Mouse (Mus musculus): ENCODE results near the gene Katnal1. TPM values are rescaled to one million over a fixed set of nuclear protein-coding genes. Genes with fewer than 3 reads are reported as not detected.

The Katnal1 gene
- polyA plus RNA-seq, 1 experiment: 3.0 TPM

DNA sequence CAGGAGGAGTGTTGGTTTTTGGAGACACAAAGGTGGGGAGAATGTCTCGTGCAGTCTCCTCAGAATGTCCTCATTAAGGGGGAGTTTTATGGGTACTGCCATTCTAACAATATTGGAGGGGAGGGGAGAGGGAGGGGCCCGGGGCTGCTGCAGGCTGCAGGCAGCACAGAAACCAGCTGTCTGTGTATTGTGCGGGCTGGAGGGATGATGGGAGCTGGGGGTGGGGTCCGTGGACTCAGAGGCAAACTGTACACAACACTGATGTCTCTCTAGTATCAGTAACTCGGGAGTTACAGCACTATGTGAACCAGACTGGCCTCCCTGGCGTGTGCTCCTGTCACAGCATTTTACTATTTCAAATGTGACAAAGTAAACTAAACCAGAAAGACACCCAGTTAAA is 5.3 kb upstream of the Katnal1 start:
- Histone ChIP-seq H3K27me3 (replicated peaks) (peaks cover 8% of the 10 kb centered on the region), H3K36me3 (replicated peaks; ENCODE audit: low read length) (no peaks in the 10 kb centered on the region), H3K9me3 (peaks cover 27% of the 10 kb centered on the region), H3K4me1 (no peaks in the 10 kb centered on the region; the same call in none of the 2 replicates), H3K4me3 (replicated peaks) (no peak overlapping the region)
- no peak for TF ChIP-seq FLI1 (IDR thresholded peaks at IDR 0.05; ENCODE audit: low read length)
- TF ChIP-seq GATA1 (IDR thresholded peaks at IDR 0.05; ENCODE audit: borderline replicate concordance, low read length): no peak

DNA sequence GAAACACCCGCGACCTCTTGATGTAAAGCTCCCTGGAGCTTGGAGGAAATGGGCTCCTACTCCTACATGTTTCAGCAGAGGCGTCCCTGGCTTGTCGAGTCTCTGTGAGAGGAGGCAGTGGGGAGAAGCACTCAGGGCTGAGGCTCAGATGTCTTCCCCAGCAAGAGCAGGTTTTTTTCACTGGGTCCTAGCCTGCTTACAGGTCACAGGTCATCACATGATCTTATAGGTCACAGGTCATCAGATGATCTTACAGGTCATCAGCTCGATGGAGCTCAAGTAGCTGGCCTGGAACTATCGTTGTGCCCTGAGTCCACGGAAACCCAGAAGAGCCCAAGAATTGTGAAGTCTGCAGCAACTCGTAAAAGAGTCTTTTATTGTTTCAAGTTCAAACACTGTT is 4.6 kb upstream of the Katnal1 start:
- peaks cover 27% of the 10 kb centered on the region for H3K9me3 ChIP-seq
- H3K27me3 ChIP-seq (replicated peaks): peaks cover 6% of the 10 kb centered on the region
- H3K36me3 ChIP-seq (replicated peaks; ENCODE audit: low read length): no peaks in the 10 kb centered on the region
- TF ChIP-seq FLI1 (IDR thresholded peaks at IDR 0.05; ENCODE audit: low read length): no peak
- TF ChIP-seq GATA1 (IDR thresholded peaks at IDR 0.05; ENCODE audit: borderline replicate concordance, low read length): no peak
- no peak overlapping the region for H3K4me3 ChIP-seq (replicated peaks)
- H3K4me1 ChIP-seq: peaks cover 6% of the 10 kb centered on the region

DNA sequence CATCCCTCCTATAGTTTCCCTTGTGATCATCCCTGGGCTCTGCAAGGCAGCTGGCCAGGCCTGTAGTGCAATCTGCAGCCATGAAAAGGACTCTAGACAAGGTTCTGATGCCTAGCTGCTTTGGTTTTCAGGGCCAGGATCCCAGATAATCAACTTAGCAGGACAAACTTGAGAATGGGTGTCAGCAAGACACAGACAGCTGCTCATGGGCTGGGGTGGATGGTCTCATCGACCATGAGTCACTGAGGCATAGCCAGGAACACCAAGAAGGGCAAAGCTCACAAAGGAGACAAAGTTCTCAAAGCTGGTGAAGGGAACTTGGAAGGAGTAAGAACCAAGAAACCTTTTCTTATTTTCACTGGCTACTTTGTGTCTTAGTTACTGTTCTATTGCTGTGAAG is 2.2 kb upstream of the Katnal1 start:
- H3K9me3 ChIP-seq: peaks cover 18% of the 10 kb centered on the region
- no peak overlapping the region for H3K4me3 ChIP-seq (replicated peaks)
- H3K4me1 ChIP-seq: peaks cover 25% of the 10 kb centered on the region
- TF ChIP-seq FLI1 (IDR thresholded peaks at IDR 0.05; ENCODE audit: low read length): no peak
- TF ChIP-seq GATA1 (IDR thresholded peaks at IDR 0.05; ENCODE audit: borderline replicate concordance, low read length): no peak
- H3K27me3 ChIP-seq (replicated peaks): peaks cover 2% of the 10 kb centered on the region
- peaks cover 8% of the 10 kb centered on the region for H3K36me3 ChIP-seq (replicated peaks; ENCODE audit: low read length)

DNA sequence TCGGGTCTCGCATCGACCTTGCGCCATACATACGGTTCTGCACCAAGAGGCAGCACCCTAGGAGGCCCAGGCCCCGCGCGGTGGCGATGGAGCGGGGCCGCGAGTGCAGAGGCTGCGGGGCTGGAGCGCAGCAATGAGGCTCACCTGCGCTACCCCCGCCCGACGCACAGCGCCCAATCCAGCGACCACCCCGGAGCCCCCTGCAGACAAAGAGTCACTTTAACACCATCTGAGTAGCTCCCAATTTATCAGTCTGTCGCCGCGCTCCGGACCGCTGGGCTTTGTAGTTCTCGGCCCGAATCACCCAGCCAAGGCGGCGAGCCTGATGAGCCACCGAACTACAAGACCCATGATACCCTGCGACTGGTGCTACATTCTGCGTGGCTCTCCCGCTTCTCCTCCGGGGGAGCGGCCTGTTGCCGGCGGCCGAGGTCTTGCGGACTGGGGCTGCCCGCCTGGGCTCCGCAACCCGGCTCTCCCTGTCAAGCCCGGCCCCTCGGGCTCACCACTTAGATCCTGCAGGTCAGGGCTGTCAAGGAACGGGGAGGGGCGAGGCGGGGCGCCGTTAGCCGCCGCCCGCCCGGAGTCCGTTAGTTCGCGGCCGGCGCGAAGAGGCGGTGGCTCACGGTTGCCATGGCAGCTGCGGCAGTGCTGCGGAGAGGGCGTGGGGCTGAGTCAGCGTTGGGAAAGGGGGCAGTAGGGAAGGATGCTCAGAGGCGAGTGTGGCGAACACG is 571 bp downstream of the Katnal1 start:
- H3K4me3 ChIP-seq (replicated peaks): peak overlapping the region; percentile 99
- H3K36me3 ChIP-seq (replicated peaks; ENCODE audit: low read length): peaks cover 26% of the 10 kb centered on the region
- peaks cover 29% of the 10 kb centered on the region for H3K4me1 ChIP-seq
- no peaks in the 10 kb centered on the region for H3K27me3 ChIP-seq (replicated peaks)
- TF ChIP-seq GATA1 (IDR thresholded peaks at IDR 0.05; ENCODE audit: borderline replicate concordance, low read length) (no peak), FLI1 (IDR thresholded peaks at IDR 0.05; ENCODE audit: low read length) (no peak)
- peaks cover 22% of the 10 kb centered on the region for H3K9me3 ChIP-seq

DNA sequence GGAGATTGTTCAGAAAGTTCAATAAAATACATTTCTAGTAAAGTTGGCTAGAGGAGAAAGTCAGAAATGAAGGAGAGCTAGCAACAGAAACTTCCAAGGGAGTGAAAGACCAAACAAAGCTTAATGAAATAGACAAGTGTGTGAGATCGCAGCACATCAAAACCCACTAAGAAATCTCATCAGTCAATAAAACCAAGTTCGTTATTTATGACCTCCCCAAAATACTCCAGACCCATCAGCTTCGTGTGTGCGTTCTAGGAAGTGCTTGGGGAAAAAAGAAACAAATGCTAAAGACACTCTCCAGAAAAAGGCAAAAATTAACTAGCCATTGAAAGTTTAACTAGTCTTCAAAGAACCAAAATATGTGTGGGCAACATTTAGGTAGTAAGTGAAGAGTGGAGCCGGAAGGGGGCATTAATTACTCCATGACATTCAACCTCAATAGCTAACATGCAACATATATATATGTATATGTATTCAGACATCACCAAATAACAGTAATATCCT is 1.4 kb downstream of the Katnal1 start:
- Histone ChIP-seq H3K27me3 (replicated peaks) (no peaks in the 10 kb centered on the region), H3K36me3 (replicated peaks; ENCODE audit: low read length) (peaks cover 26% of the 10 kb centered on the region), H3K9me3 (peaks cover 22% of the 10 kb centered on the region), H3K4me1 (peaks cover 33% of the 10 kb centered on the region), H3K4me3 (replicated peaks) (peak overlapping the region; percentile 99)
- no peak for TF ChIP-seq FLI1 (IDR thresholded peaks at IDR 0.05; ENCODE audit: low read length)

DNA sequence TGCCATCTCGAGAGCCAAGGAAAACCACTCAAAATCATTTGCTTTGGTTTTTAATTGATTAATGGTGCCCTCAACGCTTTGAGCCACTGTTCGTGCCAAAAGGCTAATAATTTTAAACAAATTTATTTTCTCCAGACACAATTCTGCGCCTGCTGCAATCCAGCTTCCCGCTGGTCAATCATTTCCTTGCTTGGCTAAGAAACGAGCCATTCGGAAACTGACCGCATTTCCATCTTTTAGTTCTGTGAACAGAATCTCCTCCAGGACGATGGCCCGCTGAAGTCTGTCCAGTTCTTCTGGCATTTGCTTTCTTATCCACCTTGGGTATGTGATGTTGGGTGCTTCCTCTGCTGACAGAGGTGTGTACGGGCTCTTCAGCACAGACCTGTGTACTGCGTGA is 4.5 kb downstream of the Katnal1 start:
- Histone ChIP-seq H3K36me3 (replicated peaks; ENCODE audit: low read length) (peaks cover 36% of the 10 kb centered on the region), H3K4me3 (replicated peaks) (no peak overlapping the region), H3K4me1 (peaks cover 38% of the 10 kb centered on the region), H3K9me3 (peaks cover 11% of the 10 kb centered on the region), H3K27me3 (replicated peaks) (no peaks in the 10 kb centered on the region)
- TF ChIP-seq GATA1 (IDR thresholded peaks at IDR 0.05; ENCODE audit: borderline replicate concordance, low read length): no peak
- no peak for TF ChIP-seq FLI1 (IDR thresholded peaks at IDR 0.05; ENCODE audit: low read length)

DNA sequence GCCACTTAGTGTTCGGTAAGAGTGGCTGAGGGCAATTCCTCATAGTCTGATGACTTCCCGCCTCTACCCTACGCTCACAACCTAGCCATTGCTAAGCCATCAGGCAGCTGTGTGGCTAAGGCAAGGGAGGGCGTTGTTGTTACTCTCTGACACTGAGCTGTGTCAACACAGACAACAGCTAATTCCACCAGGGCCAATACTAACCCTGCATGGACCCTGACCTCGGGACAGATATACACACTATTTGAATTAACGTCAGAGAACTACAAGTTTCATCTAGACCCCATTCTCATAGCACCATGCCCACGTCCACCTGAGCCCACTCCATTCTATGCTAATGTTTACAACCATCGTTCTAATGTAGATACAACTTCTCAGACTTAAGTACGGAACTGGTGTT is 5.1 kb downstream of the Katnal1 start:
- peaks cover 41% of the 10 kb centered on the region for H3K36me3 ChIP-seq (replicated peaks; ENCODE audit: low read length)
- H3K27me3 ChIP-seq (replicated peaks): no peaks in the 10 kb centered on the region
- no peak overlapping the region for H3K4me3 ChIP-seq (replicated peaks)
- no peak for TF ChIP-seq GATA1 (IDR thresholded peaks at IDR 0.05; ENCODE audit: borderline replicate concordance, low read length)
- peaks cover 34% of the 10 kb centered on the region for H3K4me1 ChIP-seq
- peaks cover 11% of the 10 kb centered on the region for H3K9me3 ChIP-seq

DNA sequence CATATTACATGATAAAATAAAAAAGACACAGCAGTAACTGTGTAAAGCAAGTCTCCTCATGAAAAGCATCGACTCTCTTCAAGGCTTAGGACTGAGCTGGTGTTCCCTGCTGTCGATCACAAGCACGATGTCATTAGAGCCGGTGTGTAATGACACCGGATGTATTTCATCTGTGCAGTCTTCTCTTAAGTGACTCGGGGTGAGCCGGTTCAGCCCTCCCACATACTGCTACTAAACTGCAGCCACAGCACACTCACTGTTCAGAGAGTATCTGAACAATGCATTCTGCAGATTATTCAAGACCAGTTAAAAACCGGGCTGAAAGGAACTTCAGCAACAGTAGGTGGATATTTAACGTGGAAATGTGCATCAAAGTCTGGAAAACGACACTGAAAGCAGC is 5.7 kb downstream of the Katnal1 start:
- Histone ChIP-seq H3K9me3 (peaks cover 11% of the 10 kb centered on the region), H3K36me3 (replicated peaks; ENCODE audit: low read length) (peaks cover 47% of the 10 kb centered on the region), H3K27me3 (replicated peaks) (no peaks in the 10 kb centered on the region), H3K4me3 (replicated peaks) (no peak overlapping the region), H3K4me1 (peaks cover 32% of the 10 kb centered on the region)
- TF ChIP-seq FLI1 (IDR thresholded peaks at IDR 0.05; ENCODE audit: low read length) (no peak), GATA1 (IDR thresholded peaks at IDR 0.05; ENCODE audit: borderline replicate concordance, low read length) (no peak)

DNA sequence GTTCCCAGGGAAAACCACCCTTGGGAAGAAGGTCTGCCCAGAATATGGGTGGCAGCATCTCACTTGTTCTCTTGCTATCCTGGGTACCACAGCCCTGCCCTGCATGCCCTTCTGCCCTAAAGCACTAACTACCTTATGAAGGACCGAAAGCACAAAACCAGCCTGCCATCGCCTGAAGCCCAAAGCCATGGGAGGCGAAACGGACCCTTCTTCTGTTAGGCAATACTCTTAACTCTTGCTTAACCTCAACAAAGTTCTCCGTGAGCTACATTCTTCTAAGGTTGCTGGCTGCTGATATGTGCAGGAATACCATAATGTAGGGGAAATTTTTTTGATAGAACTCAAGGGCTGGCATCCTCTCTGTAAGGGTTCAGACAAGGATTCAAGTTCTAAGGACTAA is 6.3 kb downstream of the Katnal1 start:
- H3K4me1 ChIP-seq: peaks cover 27% of the 10 kb centered on the region
- no peak for TF ChIP-seq FLI1 (IDR thresholded peaks at IDR 0.05; ENCODE audit: low read length)
- TF ChIP-seq GATA1 (IDR thresholded peaks at IDR 0.05; ENCODE audit: borderline replicate concordance, low read length): no peak
- no peaks in the 10 kb centered on the region for H3K27me3 ChIP-seq (replicated peaks)
- H3K9me3 ChIP-seq: peaks cover 11% of the 10 kb centered on the region
- H3K36me3 ChIP-seq (replicated peaks; ENCODE audit: low read length): peaks cover 54% of the 10 kb centered on the region
- H3K4me3 ChIP-seq (replicated peaks): no peak overlapping the region

DNA sequence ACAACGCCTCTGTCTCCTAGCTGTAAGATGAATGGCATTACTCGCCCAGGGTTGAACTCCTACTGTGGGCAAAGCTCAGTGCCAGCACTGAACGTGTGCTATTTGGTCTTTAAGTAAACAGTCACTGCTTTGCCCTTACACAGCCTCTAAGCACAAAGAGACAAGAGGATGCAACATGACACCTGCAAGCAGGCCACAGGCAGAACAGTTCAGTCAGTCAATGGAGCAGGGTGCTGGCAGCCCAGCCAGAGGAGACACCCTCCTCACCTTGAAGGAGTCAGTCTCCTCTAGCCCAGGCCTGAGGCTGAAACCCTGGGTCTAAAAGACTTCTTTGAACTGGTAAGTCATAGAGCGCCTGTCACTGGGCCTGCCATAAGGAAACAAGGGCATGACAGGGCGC is 11.1 kb downstream of the Katnal1 start:
- H3K27me3 ChIP-seq (replicated peaks): no peaks in the 10 kb centered on the region
- TF ChIP-seq FLI1 (IDR thresholded peaks at IDR 0.05; ENCODE audit: low read length) (no peak), GATA1 (IDR thresholded peaks at IDR 0.05; ENCODE audit: borderline replicate concordance, low read length) (no peak)
- H3K9me3 ChIP-seq: no peaks in the 10 kb centered on the region
- H3K4me1 ChIP-seq: peaks cover 5% of the 10 kb centered on the region; the same call in 1 of the 2 replicates
- H3K4me3 ChIP-seq (replicated peaks): no peak overlapping the region
- peaks cover 68% of the 10 kb centered on the region for H3K36me3 ChIP-seq (replicated peaks; ENCODE audit: low read length)
